38 mouse cellular contexts compared by ENCODE assay signal in the genomic region with DNA sequence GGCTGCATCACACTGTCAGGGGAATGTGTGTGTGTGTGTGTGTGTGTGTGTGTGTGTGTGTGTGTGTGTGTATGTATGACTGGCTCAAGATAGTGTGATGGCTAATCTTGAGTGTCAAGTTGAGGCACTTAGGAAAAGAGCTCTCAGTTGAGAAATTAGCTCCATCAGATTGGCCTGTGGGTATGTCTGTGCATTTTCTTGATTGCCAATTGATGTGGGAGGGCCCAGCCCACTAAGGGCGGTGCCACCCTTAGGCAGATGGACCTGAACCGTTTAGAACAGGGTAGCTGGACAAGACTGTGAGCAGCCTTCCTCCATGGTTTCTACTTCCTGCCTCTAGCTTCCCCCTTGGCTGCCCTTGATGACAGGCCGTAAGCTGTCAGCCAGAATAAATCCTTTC. TPM values are rescaled to one million over a fixed set of nuclear protein-coding genes. Genes with fewer than 3 reads are reported as not detected.
DNase-seq lines count a peak whose midpoint lies in the region; ATAC-seq and TF ChIP-seq lines count a peak whose summit lies in the region.
"Had no signal": no experiment of that assay in that cellular context is flagged by ENCODE, and none has a peak within 500 bp of the region (broad histone marks: within the 10 kb centered on the region; RNA-seq: fewer than 3 reads in every experiment).

No protein-coding gene starts in this region.

- H3K4me3 ChIP-seq in embryonic facial prominence, embryonic 15.5 days (replicated peaks): no peak overlapping the region
- H3K4me3 ChIP-seq in embryonic facial prominence, embryonic 10.5 days: no peak overlapping the region
- no peak overlapping the region for H3K4me3 ChIP-seq in embryonic fibroblast, embryonic 13.5 days (ENCODE audit: insufficient read depth, low read length)
- H3K4me3 ChIP-seq: embryonic facial prominence, embryonic 12.5 days; heart, embryonic 13.5 days; hindbrain, embryonic 10.5 days; kidney, embryonic 15.5 days; limb, embryonic 10.5 days; limb, embryonic 15.5 days; megakaryocyte, embryonic 14.5 days; midbrain, embryonic 13.5 days; stomach, embryonic 15.5 days had no signal

- TF ChIP-seq POLR2A in embryonic fibroblast, embryonic 13.5 days (IDR thresholded peaks at IDR 0.05; ENCODE audit: low read depth, low read length): peak; percentile 40

- H3K9ac ChIP-seq in embryonic facial prominence, embryonic 15.5 days: no peak overlapping the region
- H3K9ac ChIP-seq: embryonic facial prominence, embryonic 12.5 days; heart, embryonic 13.5 days; kidney, embryonic 15.5 days; limb, embryonic 15.5 days; liver, embryonic 14.5 days; lung, embryonic 14.5 days; midbrain, embryonic 13.5 days; stomach, embryonic 15.5 days had no signal

- ATAC-seq in embryonic facial prominence, embryonic 15.5 days (ENCODE audit: insufficient number of reproducible peaks, low FRiP score, low TSS enrichment, low read depth): no peak
- ATAC-seq in hematopoietic stem cell, adult 5-6 weeks (replicated peaks in 1 of 2; ENCODE audit: insufficient read depth in 1 of 2, low FRiP score in 2 of 2, low TSS enrichment in 1 of 2, low read depth in 1 of 2, poor library complexity in 2 of 2, severe bottlenecking in 2 of 2): peak; percentile 1 to 23; a peak in 1 of 4 replicates
- ATAC-seq: forebrain, embryonic 14.5 days; hindbrain, embryonic 16.5 days; midbrain, embryonic 13.5 days had no signal

- 66% methylated on average over 3 of the region's 3 CpGs for WGBS in embryonic facial prominence, embryonic 15.5 days
- WGBS in embryonic facial prominence, embryonic 10.5 days: 81% methylated on average over 3 of the region's 3 CpGs

- no peak for TF ChIP-seq CTCF in embryonic fibroblast, embryonic 13.5 days (IDR thresholded peaks at IDR 0.05; ENCODE audit: borderline replicate concordance, insufficient read depth, low read length)

- no peaks in the 10 kb centered on the region for H3K36me3 ChIP-seq in embryonic facial prominence, embryonic 15.5 days
- H3K36me3 ChIP-seq in embryonic facial prominence, embryonic 10.5 days (replicated peaks): no peaks in the 10 kb centered on the region
- H3K36me3 ChIP-seq: embryonic facial prominence, embryonic 12.5 days; heart, embryonic 13.5 days; hindbrain, embryonic 10.5 days; kidney, embryonic 15.5 days; limb, embryonic 15.5 days; midbrain, embryonic 13.5 days; stomach, embryonic 15.5 days had no signal

- H3K4me2 ChIP-seq in embryonic facial prominence, embryonic 15.5 days (replicated peaks): no peak overlapping the region
- H3K4me2 ChIP-seq: embryonic facial prominence, embryonic 12.5 days; heart, embryonic 13.5 days; kidney, embryonic 15.5 days; limb, embryonic 15.5 days; lung, embryonic 14.5 days; midbrain, embryonic 13.5 days; stomach, embryonic 15.5 days had no signal

- peak overlapping the region; percentile 65 for H3K27ac ChIP-seq in embryonic facial prominence, embryonic 15.5 days (replicated peaks)
- no peak overlapping the region for H3K27ac ChIP-seq in embryonic facial prominence, embryonic 10.5 days (replicated peaks)
- peak overlapping the region; percentile 88 for H3K27ac ChIP-seq in embryonic fibroblast, embryonic 13.5 days (ENCODE audit: insufficient read depth, low read length)
- H3K27ac ChIP-seq: embryonic facial prominence, embryonic 12.5 days; heart, embryonic 13.5 days; hindbrain, embryonic 10.5 days; kidney, embryonic 15.5 days; limb, embryonic 10.5 days; limb, embryonic 15.5 days; liver, embryonic 14.5 days; midbrain, embryonic 13.5 days; stomach, embryonic 15.5 days had no signal

- no peak for DNase-seq in embryonic facial prominence, embryonic 10.5 days (ENCODE audit: low spot score)
- DNase-seq in adrenal gland, postnatal 14 days: no peak
- no peak for DNase-seq in heart, adult 18-20 months
- no peak for DNase-seq in embryo, embryonic 10 days (ENCODE audit: low spot score)
- DNase-seq: adrenal gland, postnatal 25 days; cerebellum, adult 18-20 months; gastrocnemius, postnatal 25 days; heart, postnatal 10 days; kidney, adult 18-20 months; kidney, postnatal 25 days; lung, embryonic 14.5 days; lung, postnatal 14 days; right cerebral cortex, postnatal 14 days had no signal

- no peaks in the 10 kb centered on the region for H3K27me3 ChIP-seq in embryonic facial prominence, embryonic 15.5 days
- H3K27me3 ChIP-seq in embryonic facial prominence, embryonic 10.5 days (replicated peaks; ENCODE audit: low read depth, poor library complexity, severe bottlenecking): peaks cover 20% of the 10 kb centered on the region; the same call in 1 of the 2 replicates
- H3K27me3 ChIP-seq: embryonic facial prominence, embryonic 12.5 days; Patski had no signal

- H3K9me3 ChIP-seq in embryonic facial prominence, embryonic 15.5 days (replicated peaks): no peaks in the 10 kb centered on the region
- H3K9me3 ChIP-seq in embryonic facial prominence, embryonic 10.5 days: no peaks in the 10 kb centered on the region
- H3K9me3 ChIP-seq: embryonic facial prominence, embryonic 12.5 days; G1E; heart, embryonic 13.5 days; hindbrain, embryonic 10.5 days; kidney, embryonic 15.5 days; limb, embryonic 10.5 days; limb, embryonic 15.5 days; megakaryocyte, embryonic 14.5 days; midbrain, embryonic 13.5 days; stomach, embryonic 15.5 days had no signal

- H3K4me1 ChIP-seq in embryonic facial prominence, embryonic 15.5 days: peaks cover 23% of the 10 kb centered on the region
- H3K4me1 ChIP-seq in embryonic facial prominence, embryonic 10.5 days: peaks cover 23% of the 10 kb centered on the region
- peaks cover 16% of the 10 kb centered on the region for H3K4me1 ChIP-seq in embryonic fibroblast, embryonic 13.5 days (ENCODE audit: control insufficient read depth, insufficient read depth, low read length)

RNA-seq across cellular contexts. Expression of a gene that starts 2.3 kb away (rescaled TPM):
- polyA plus RNA-seq in embryonic facial prominence, embryonic 15.5 days (2015; fragmentation: Nextera tagmentation; extraction: Ambion mirVana): 4.4 and 5.2 TPM in 2 replicates
- polyA plus RNA-seq in embryonic facial prominence, embryonic 10.5 days (2016; fragmentation: Nextera tagmentation; extraction: Ambion mirVana): 3.1 and 3.5 TPM in 2 replicates
- 3.6 and 3.7 TPM in 2 replicates for polyA plus RNA-seq in embryonic fibroblast, embryonic 13.5 days (2011; ENCODE audit: insufficient read length, low read depth, missing spikeins)
- 5.4 and 8.0 TPM in 2 replicates for total RNA-seq in hematopoietic stem cell, adult 5-6 weeks (2017)
- 6.9 and 7.6 TPM in 2 replicates for total RNA-seq in adrenal gland, postnatal 14 days (2021)
- total RNA-seq in heart, adult 18-20 months (2021): 1 to 10 TPM; 5.5 to 5.7 TPM

RNA-seq across cellular contexts. Expression of a gene that starts 21.3 kb away (rescaled TPM):
- polyA plus RNA-seq in embryonic facial prominence, embryonic 15.5 days (2015; fragmentation: Nextera tagmentation; extraction: Ambion mirVana): 0.29 and 0.32 TPM in 2 replicates
- not detected in 2 replicates for polyA plus RNA-seq in embryonic facial prominence, embryonic 10.5 days (2016; fragmentation: Nextera tagmentation; extraction: Ambion mirVana)
- 0.25 and 0.44 TPM in 2 replicates for polyA plus RNA-seq in embryonic fibroblast, embryonic 13.5 days (2011; ENCODE audit: insufficient read length, low read depth, missing spikeins)
- total RNA-seq in hematopoietic stem cell, adult 5-6 weeks (2017): 0.38 TPM in 1 of 2 replicates, not detected in the other
- total RNA-seq in adrenal gland, postnatal 14 days (2021): 0.41 and 0.83 TPM in 2 replicates
- total RNA-seq in heart, adult 18-20 months (2021): under 1 TPM in 1 of 2 experiments, not detected in 1; 0.13 TPM
- total RNA-seq: gastrocnemius, adult 18-20 months had no signal
- polyA plus RNA-seq: forebrain, embryonic 14.5 days; hindbrain, embryonic 10.5 days; intestine, embryonic 14.5 days; lung, embryonic 14.5 days; Patski had no signal

RNA-seq across cellular contexts. Expression of a gene that starts 37.1 kb away (rescaled TPM):
- polyA plus RNA-seq in embryonic facial prominence, embryonic 15.5 days (2015; fragmentation: Nextera tagmentation; extraction: Ambion mirVana): 16.9 TPM in 2 replicates
- polyA plus RNA-seq in embryonic facial prominence, embryonic 10.5 days (2016; fragmentation: Nextera tagmentation; extraction: Ambion mirVana): 21.7 and 22.7 TPM in 2 replicates
- 9.0 and 13.8 TPM in 2 replicates for polyA plus RNA-seq in embryonic fibroblast, embryonic 13.5 days (2011; ENCODE audit: insufficient read length, low read depth, missing spikeins)
- total RNA-seq in hematopoietic stem cell, adult 5-6 weeks (2017): 26.0 and 28.5 TPM in 2 replicates
- 19.7 and 22.0 TPM in 2 replicates for total RNA-seq in adrenal gland, postnatal 14 days (2021)
- total RNA-seq in heart, adult 18-20 months (2021): 1 to 10 TPM; 8.3 to 9.6 TPM

RNA-seq across cellular contexts. Expression of a gene that starts 43.1 kb away (rescaled TPM):
- 33.1 and 33.7 TPM in 2 replicates for polyA plus RNA-seq in embryonic facial prominence, embryonic 15.5 days (2015; fragmentation: Nextera tagmentation; extraction: Ambion mirVana)
- 62.1 and 65.4 TPM in 2 replicates for polyA plus RNA-seq in embryonic facial prominence, embryonic 10.5 days (2016; fragmentation: Nextera tagmentation; extraction: Ambion mirVana)
- polyA plus RNA-seq in embryonic fibroblast, embryonic 13.5 days (2011; ENCODE audit: insufficient read length, low read depth, missing spikeins): 13.5 and 15.0 TPM in 2 replicates
- total RNA-seq in hematopoietic stem cell, adult 5-6 weeks (2017): 13.5 and 20.7 TPM in 2 replicates
- 24.5 and 26.4 TPM in 2 replicates for total RNA-seq in adrenal gland, postnatal 14 days (2021)
- total RNA-seq in heart, adult 18-20 months (2021): 10 to 100 TPM; 15.1 to 18.2 TPM

RNA-seq across cellular contexts. Expression of a gene that starts 45.4 kb away (rescaled TPM):
- not detected in 2 replicates for polyA plus RNA-seq in embryonic facial prominence, embryonic 15.5 days (2015; fragmentation: Nextera tagmentation; extraction: Ambion mirVana)
- polyA plus RNA-seq in embryonic facial prominence, embryonic 10.5 days (2016; fragmentation: Nextera tagmentation; extraction: Ambion mirVana): not detected in 2 replicates
- polyA plus RNA-seq in embryonic fibroblast, embryonic 13.5 days (2011; ENCODE audit: insufficient read length, low read depth, missing spikeins): not detected in 2 replicates
- not detected in 2 replicates for total RNA-seq in hematopoietic stem cell, adult 5-6 weeks (2017)
- total RNA-seq in adrenal gland, postnatal 14 days (2021): not detected in 2 replicates
- not detected for total RNA-seq in heart, adult 18-20 months (2021)
- total RNA-seq: adrenal gland, postnatal 25 days; G1E; gastrocnemius, adult 18-20 months; gastrocnemius, postnatal 25 days; heart, adult 8-10 months; heart, postnatal 10 days; layer of hippocampus, adult 18-20 months; layer of hippocampus, postnatal 25 days had no signal
- polyA plus RNA-seq: brain, embryonic 14.5 days; cortical plate, adult 2 months; embryonic facial prominence, embryonic 12.5 days; forebrain, embryonic 14.5 days; G1E; heart, embryonic 13.5 days; hindbrain, embryonic 10.5 days; hindbrain, embryonic 16.5 days; intestine, embryonic 14.5 days; kidney, embryonic 15.5 days; limb, embryonic 10.5 days; limb, embryonic 15.5 days; liver, embryonic 14.5 days; lung, embryonic 14.5 days; midbrain, embryonic 13.5 days; Patski; small intestine, adult 2 months; stomach, embryonic 15.5 days had no signal
